Mouse (Mus musculus) heart, postnatal 0 days (tissue): ENCODE results near the gene Snrnp70.

Experiments
- CTCF ChIP-seq: IDR thresholded peaks from 2 replicates; pipeline ENCODE4 v1.5.1; 2016; ENCODE audit warnings: antibody characterized with exemption, control low read depth, low read depth
- EP300 ChIP-seq: IDR thresholded peaks from 2 replicates; pipeline ENCODE4 v1.6.1; 2016; ENCODE audit warnings: antibody characterized with exemption, low read depth

DNA sequence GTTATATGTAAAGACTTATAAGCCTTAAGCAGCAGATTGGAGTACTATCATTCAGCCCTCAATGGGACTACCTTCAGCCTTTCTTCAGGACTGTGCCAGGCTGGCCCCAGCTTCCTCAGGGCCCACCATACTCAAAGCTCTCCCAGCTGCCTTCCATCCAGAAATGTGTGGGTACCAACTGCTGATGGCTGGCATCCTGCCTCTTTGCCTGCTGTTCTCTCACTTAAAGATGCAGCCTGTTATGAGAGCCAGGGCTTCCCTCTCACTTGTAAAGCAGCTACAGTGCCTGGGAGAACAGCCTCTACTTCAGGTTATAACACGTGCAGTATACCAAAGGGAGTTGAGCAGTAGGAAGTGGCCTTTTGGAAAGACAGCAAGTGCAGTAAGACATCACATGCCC is 19.5 kb downstream of the Snrnp70 start:
- TF ChIP-seq CTCF, result no peak
- no peak for TF ChIP-seq EP300
